Mouse (Mus musculus): ENCODE results near the gene Gm47995. TPM values are rescaled to one million over a fixed set of nuclear protein-coding genes. Genes with fewer than 3 reads are reported as not detected.
"Not testable (repeated sequence)": the region's sequence is repeated elsewhere in the genome, so short reads cannot be mapped to it uniquely, and the experiment has no call there.

Gm47995 gene
- polyA plus RNA-seq, 1 experiment from 2014 or later, result not detected

GRCm38 (mm10) chr1:151209824-151210355 lies 11.6 kb downstream of the Gm47995 start, which contains the start of gene Gm47996:
Gm47996 (plus strand) TSS chr1:151210131.
- DNase-seq (ENCODE audit: low spot score); H3K36me3 ChIP-seq (replicated peaks; ENCODE audit: control insufficient read depth, insufficient read depth, low read depth, low read length); H3K27ac ChIP-seq (replicated peaks; ENCODE audit: low read depth, low read length); H3K4me2 ChIP-seq (ENCODE audit: low read depth, low read length); H3K9ac ChIP-seq (replicated peaks; ENCODE audit: low read length); H3K9me3 ChIP-seq (replicated peaks; ENCODE audit: control insufficient read depth, low read length); H3K4me1 ChIP-seq (ENCODE audit: control insufficient read depth, insufficient read depth, low read length); H3K4me3 ChIP-seq (ENCODE audit: low read depth, low read length); H3K27me3 ChIP-seq (ENCODE audit: control insufficient read depth, insufficient read depth, low read length); ATAC-seq (replicated peaks; ENCODE audit: insufficient number of reproducible peaks, low FRiP score, low TSS enrichment, low read depth): not testable (repeated sequence)
- 90% methylated on average over 4 of the region's 8 CpGs for WGBS

GRCm38 (mm10) chr1:151211666-151212065 lies 13.4 kb downstream of the Gm47995 start:
- not testable (repeated sequence) for H3K36me3 ChIP-seq (replicated peaks; ENCODE audit: control insufficient read depth, insufficient read depth, low read depth, low read length); H3K4me2 ChIP-seq (ENCODE audit: low read depth, low read length); H3K9ac ChIP-seq (replicated peaks; ENCODE audit: low read length); H3K27ac ChIP-seq (replicated peaks; ENCODE audit: low read depth, low read length); ATAC-seq (replicated peaks; ENCODE audit: insufficient number of reproducible peaks, low FRiP score, low TSS enrichment, low read depth); H3K9me3 ChIP-seq (replicated peaks; ENCODE audit: control insufficient read depth, low read length); H3K4me1 ChIP-seq (ENCODE audit: control insufficient read depth, insufficient read depth, low read length); DNase-seq (ENCODE audit: low spot score); H3K4me3 ChIP-seq (ENCODE audit: low read depth, low read length); H3K27me3 ChIP-seq (ENCODE audit: control insufficient read depth, insufficient read depth, low read length)
- WGBS, result 95% methylated on average over 5 of the region's 5 CpGs

GRCm38 (mm10) chr1:151214862-151215261 lies 16.6 kb downstream of the Gm47995 start:
- Histone ChIP-seq H3K9ac (replicated peaks; ENCODE audit: low read length) (no peak overlapping the region), H3K27ac (replicated peaks; ENCODE audit: low read depth, low read length) (no peak overlapping the region), H3K36me3 (replicated peaks; ENCODE audit: control insufficient read depth, insufficient read depth, low read depth, low read length) (no peaks in the 10 kb centered on the region), H3K4me2 (ENCODE audit: low read depth, low read length) (no peak overlapping the region), H3K4me1 (ENCODE audit: control insufficient read depth, insufficient read depth, low read length) (no peaks in the 10 kb centered on the region), H3K9me3 (replicated peaks; ENCODE audit: control insufficient read depth, low read length) (no peaks in the 10 kb centered on the region), H3K27me3 (ENCODE audit: control insufficient read depth, insufficient read depth, low read length) (no peaks in the 10 kb centered on the region), H3K4me3 (ENCODE audit: low read depth, low read length) (no peak overlapping the region)
- ATAC-seq (replicated peaks; ENCODE audit: insufficient number of reproducible peaks, low FRiP score, low TSS enrichment, low read depth) (no peak), DNase-seq (ENCODE audit: low spot score) (no peak)
- WGBS, result 69% methylated on average over 2 of the region's 2 CpGs

- H3K27ac ChIP-seq (replicated peaks; ENCODE audit: low read depth, low read length), result no peak overlapping the region
- ATAC-seq (replicated peaks; ENCODE audit: insufficient number of reproducible peaks, low FRiP score, low TSS enrichment, low read depth) (no peak), DNase-seq (ENCODE audit: low spot score) (no peak)
- no peaks in the 10 kb centered on the region for H3K27me3 ChIP-seq (ENCODE audit: control insufficient read depth, insufficient read depth, low read length)
- H3K36me3 ChIP-seq (replicated peaks; ENCODE audit: control insufficient read depth, insufficient read depth, low read depth, low read length), result no peaks in the 10 kb centered on the region
- no peaks in the 10 kb centered on the region for H3K4me1 ChIP-seq (ENCODE audit: control insufficient read depth, insufficient read depth, low read length)
- no peak overlapping the region for H3K4me3 ChIP-seq (ENCODE audit: low read depth, low read length)
- no peaks in the 10 kb centered on the region for H3K9me3 ChIP-seq (replicated peaks; ENCODE audit: control insufficient read depth, low read length)
- WGBS, result 85% methylated on average over 1 of the region's 1 CpGs
- H3K9ac ChIP-seq (replicated peaks; ENCODE audit: low read length), result no peak overlapping the region
- H3K4me2 ChIP-seq (ENCODE audit: low read depth, low read length), result no peak overlapping the region
Observed at GRCm38 (mm10) chr1:151215985-151216384, 17.7 kb downstream of the Gm47995 start.

DNA sequence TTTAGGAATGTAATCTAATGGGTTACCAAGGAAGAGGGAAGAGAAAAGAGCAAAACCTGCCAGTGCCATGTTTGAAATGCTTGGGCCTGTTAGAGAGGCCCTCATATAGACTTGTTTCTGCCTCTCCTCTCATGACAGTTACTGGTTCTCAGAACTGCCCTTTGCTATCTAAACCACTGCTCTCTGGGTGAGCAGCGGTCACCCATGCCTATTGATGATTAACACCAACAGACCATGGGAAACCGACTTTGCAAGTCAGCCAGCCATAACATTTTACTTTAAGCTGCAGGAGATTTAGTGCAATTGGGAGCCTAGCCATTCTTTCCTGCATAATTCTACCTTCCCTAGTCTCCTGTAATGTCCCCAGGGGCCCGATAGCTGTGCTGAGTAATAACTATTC lies 18.2 kb downstream of the Gm47995 start:
- H3K36me3 ChIP-seq (replicated peaks; ENCODE audit: control insufficient read depth, insufficient read depth, low read depth, low read length), result no peaks in the 10 kb centered on the region
- WGBS, result 81% methylated on average over 3 of the region's 3 CpGs
- H3K4me3 ChIP-seq (ENCODE audit: low read depth, low read length), result no peak overlapping the region
- no peak overlapping the region for H3K27ac ChIP-seq (replicated peaks; ENCODE audit: low read depth, low read length)
- ATAC-seq (replicated peaks; ENCODE audit: insufficient number of reproducible peaks, low FRiP score, low TSS enrichment, low read depth) (no peak), DNase-seq (ENCODE audit: low spot score) (no peak)
- no peak overlapping the region for H3K4me2 ChIP-seq (ENCODE audit: low read depth, low read length)
- no peaks in the 10 kb centered on the region for H3K27me3 ChIP-seq (ENCODE audit: control insufficient read depth, insufficient read depth, low read length)
- H3K9me3 ChIP-seq (replicated peaks; ENCODE audit: control insufficient read depth, low read length), result no peaks in the 10 kb centered on the region
- no peak overlapping the region for H3K9ac ChIP-seq (replicated peaks; ENCODE audit: low read length)
- H3K4me1 ChIP-seq (ENCODE audit: control insufficient read depth, insufficient read depth, low read length), result no peaks in the 10 kb centered on the region

GRCm38 (mm10) chr1:151219045-151219444 lies 20.8 kb downstream of the Gm47995 start:
- Histone ChIP-seq H3K27me3 (ENCODE audit: control insufficient read depth, insufficient read depth, low read length) (no peaks in the 10 kb centered on the region), H3K9ac (replicated peaks; ENCODE audit: low read length) (no peak overlapping the region)
- 94% methylated on average over 5 of the region's 5 CpGs for WGBS

DNA sequence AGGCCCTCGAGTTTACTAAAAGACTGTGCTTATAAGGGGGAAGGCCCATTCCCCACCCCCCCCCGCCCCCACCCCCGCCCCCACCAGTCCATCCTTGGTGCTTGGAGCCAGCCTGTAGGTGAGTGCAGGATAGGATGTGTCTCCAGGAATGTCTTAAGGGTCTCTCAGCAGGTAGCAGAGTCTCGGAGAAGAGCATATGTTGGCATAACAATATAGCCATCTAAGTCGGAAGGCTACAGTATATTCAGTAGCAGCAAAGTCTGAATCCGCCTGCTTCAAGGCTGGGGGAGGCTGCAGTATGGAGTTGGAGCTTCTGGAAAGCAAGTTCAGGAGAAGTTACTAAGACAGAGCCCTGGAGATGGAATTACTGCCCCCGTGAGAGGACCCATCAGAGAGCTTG lies 21.9 kb downstream of the Gm47995 start:
- H3K4me2 ChIP-seq (ENCODE audit: low read depth, low read length), result no peak overlapping the region
- no peaks in the 10 kb centered on the region for H3K4me1 ChIP-seq (ENCODE audit: control insufficient read depth, insufficient read depth, low read length)
- no peak overlapping the region for H3K27ac ChIP-seq (replicated peaks; ENCODE audit: low read depth, low read length)
- H3K27me3 ChIP-seq (ENCODE audit: control insufficient read depth, insufficient read depth, low read length), result no peaks in the 10 kb centered on the region
- ATAC-seq (replicated peaks; ENCODE audit: insufficient number of reproducible peaks, low FRiP score, low TSS enrichment, low read depth) (no peak), DNase-seq (ENCODE audit: low spot score) (no peak)
- H3K9me3 ChIP-seq (replicated peaks; ENCODE audit: control insufficient read depth, low read length), result no peaks in the 10 kb centered on the region
- H3K9ac ChIP-seq (replicated peaks; ENCODE audit: low read length), result no peak overlapping the region
- 71% methylated on average over 7 of the region's 7 CpGs for WGBS
- no peaks in the 10 kb centered on the region for H3K36me3 ChIP-seq (replicated peaks; ENCODE audit: control insufficient read depth, insufficient read depth, low read depth, low read length)
- H3K4me3 ChIP-seq (ENCODE audit: low read depth, low read length), result no peak overlapping the region

More at GRCm38 (mm10) chr1:151219045-151219444, 20.8 kb downstream of the Gm47995 start:
- no peaks in the 10 kb centered on the region for H3K36me3 ChIP-seq (replicated peaks; ENCODE audit: control insufficient read depth, insufficient read depth, low read depth, low read length)
- no peak overlapping the region for H3K4me2 ChIP-seq (ENCODE audit: low read depth, low read length)
- no peak for DNase-seq (ENCODE audit: low spot score)
- no peaks in the 10 kb centered on the region for H3K9me3 ChIP-seq (replicated peaks; ENCODE audit: control insufficient read depth, low read length)
- ATAC-seq (replicated peaks; ENCODE audit: insufficient number of reproducible peaks, low FRiP score, low TSS enrichment, low read depth), result no peak
- H3K4me1 ChIP-seq (ENCODE audit: control insufficient read depth, insufficient read depth, low read length), result no peaks in the 10 kb centered on the region
- no peak overlapping the region for H3K4me3 ChIP-seq (ENCODE audit: low read depth, low read length)
- H3K27ac ChIP-seq (replicated peaks; ENCODE audit: low read depth, low read length), result no peak overlapping the region

DNA sequence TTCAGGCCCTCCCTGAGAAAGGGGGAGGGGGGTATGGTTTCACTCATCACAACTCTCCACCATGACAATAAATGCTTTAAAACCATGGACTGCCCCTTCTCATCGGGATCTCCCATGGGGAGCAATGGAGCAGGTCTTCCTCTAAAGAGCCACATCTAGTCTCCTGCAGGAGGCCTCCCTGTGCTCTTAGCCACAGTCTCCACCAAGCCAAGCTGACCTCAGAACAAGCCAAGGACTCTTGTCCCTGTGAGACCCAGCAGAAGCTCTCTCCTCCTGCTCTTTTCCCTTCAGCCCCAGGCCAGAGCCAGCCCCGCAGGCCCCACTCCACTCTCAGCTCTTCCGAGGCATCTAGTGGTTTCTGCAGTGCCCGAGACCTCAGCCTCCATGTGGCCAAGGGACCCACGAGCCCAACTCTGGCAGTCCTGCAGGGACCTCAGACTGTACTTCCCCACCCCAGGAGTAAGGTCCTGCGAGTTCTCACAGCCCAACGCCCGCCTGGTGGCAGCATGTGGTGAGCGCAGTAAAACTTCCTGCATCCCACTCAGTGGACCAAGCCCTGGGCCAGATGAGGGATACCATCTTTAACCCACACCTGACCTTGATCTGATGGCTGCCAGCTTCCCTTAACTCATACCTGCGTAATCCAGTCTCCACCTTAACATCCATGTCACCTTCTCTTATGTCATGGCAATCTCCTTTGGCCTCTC lies 24.5 kb downstream of the Gm47995 start:
- WGBS, result 81% methylated on average over 10 of the region's 10 CpGs

More for the DNA sequence above, 24.5 kb downstream of the Gm47995 start:
- DNase-seq (ENCODE audit: low spot score) (no peak), ATAC-seq (replicated peaks; ENCODE audit: insufficient number of reproducible peaks, low FRiP score, low TSS enrichment, low read depth) (no peak)
- Histone ChIP-seq H3K27me3 (ENCODE audit: control insufficient read depth, insufficient read depth, low read length) (no peaks in the 10 kb centered on the region), H3K4me1 (ENCODE audit: control insufficient read depth, insufficient read depth, low read length) (no peaks in the 10 kb centered on the region), H3K36me3 (replicated peaks; ENCODE audit: control insufficient read depth, insufficient read depth, low read depth, low read length) (no peaks in the 10 kb centered on the region), H3K4me3 (ENCODE audit: low read depth, low read length) (no peak overlapping the region), H3K9me3 (replicated peaks; ENCODE audit: control insufficient read depth, low read length) (no peaks in the 10 kb centered on the region), H3K27ac (replicated peaks; ENCODE audit: low read depth, low read length) (no peak overlapping the region), H3K4me2 (ENCODE audit: low read depth, low read length) (no peak overlapping the region), H3K9ac (replicated peaks; ENCODE audit: low read length) (no peak overlapping the region)

Measured in embryonic facial prominence, embryonic 11.5 days (tissue).